Mouse (Mus musculus) lung, postnatal 0 days (tissue): ENCODE measurements around the gene Klhl2.

Source experiments
- CTCF ChIP-seq: IDR thresholded peaks from 2 replicates; pipeline ENCODE4 v1.5.1; 2016; ENCODE audit warnings: antibody characterized with exemption, mild to moderate bottlenecking
- EP300 ChIP-seq: IDR thresholded peaks from 2 replicates; pipeline ENCODE4 v1.6.1; 2016; ENCODE audit warnings: antibody characterized with exemption, mild to moderate bottlenecking, control low read depth

DNA sequence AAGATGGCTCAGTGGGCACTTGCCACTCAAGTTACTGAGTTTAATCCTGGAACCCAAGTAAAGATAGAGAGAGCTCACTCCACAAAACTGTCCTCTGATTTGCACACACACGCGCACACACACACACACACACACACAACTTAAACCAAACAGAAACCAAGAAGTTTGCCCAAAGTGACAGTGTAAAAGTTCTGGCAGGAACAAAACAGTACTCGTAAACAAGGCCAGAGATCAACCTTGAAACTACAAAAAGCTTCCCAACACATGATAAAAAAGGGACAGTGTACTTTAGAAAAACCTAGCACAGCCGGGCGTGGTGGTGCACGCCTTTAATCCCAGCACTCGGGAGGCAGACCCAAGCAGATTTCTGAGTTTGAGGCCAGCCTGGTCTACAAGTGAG is 121.7 kb downstream of the Klhl2 start:
- TF ChIP-seq CTCF (no peak), EP300 (no peak)
